Mouse (Mus musculus): Measurements from ENCODE around the gene Sdr9c7. TPM values are rescaled to one million over a fixed set of nuclear protein-coding genes. Genes with fewer than 3 reads are reported as not detected.

The Sdr9c7 gene
- total and polyA plus RNA-seq, 3 experiments, result not detected

DNA sequence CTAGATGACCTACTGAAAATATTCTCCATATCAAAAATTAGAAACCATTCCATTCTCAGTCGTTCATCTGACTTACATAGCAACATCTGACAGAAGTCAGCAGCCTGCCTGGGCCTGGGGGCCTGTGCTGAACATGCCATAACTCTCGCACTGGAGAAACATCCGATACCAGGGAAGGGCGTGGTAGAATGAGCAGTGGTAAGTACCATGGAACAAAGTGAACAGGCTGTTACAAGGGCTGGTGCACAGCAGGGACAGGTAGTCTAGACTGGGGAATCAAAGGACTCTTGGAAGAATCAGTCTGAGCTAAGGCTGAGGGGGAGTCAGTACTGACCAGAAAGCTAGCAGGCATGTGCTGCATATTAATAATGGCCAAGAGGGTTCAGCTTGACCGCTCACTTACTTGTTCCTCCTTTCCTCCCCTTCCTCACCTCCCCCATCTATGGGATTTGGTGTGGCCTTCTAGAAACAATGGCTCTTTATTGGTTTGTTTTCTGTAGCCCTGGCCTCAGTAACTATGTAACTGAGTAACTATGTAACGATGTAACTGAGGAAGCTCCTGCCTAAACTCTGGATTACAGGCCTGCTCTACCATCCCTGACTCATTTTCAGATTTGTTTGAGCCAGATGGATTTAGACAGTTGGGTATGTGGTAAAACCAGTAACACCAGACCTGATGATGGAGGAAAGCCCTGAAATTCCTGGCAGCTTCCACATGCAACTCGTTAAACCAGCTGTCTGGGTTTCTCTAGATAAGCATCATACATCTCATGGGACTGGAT, 26.5 kb downstream of the Sdr9c7 start:
- no peak for DNase-seq (ENCODE audit: low read depth, low spot score)
- no peak overlapping the region for H3K4me3 ChIP-seq (ENCODE audit: control insufficient read depth in 1 of 2, insufficient read depth in 1 of 2, low read depth in 2 of 2, low read length in 2 of 2)
- no peaks in the 10 kb centered on the region for H3K9me3 ChIP-seq (replicated peaks; ENCODE audit: insufficient read depth, low read length)
- no peak for TF ChIP-seq POLR2A (IDR thresholded peaks at IDR 0.05; ENCODE audit: control insufficient read depth in 1 of 2, insufficient read depth in 1 of 2, low read depth in 1 of 2, low read length in 2 of 2, poor library complexity in 1 of 2)
- no peak for TF ChIP-seq SIN3A (IDR thresholded peaks at IDR 0.05; ENCODE audit: low read length)
- TF ChIP-seq UBTF (IDR thresholded peaks at IDR 0.05; ENCODE audit: borderline replicate concordance, insufficient read depth, low read depth, low read length), result no peak
- no peak for TF ChIP-seq RAD21 (IDR thresholded peaks at IDR 0.05; ENCODE audit: low read depth, low read length)
- TF ChIP-seq GABPA (IDR thresholded peaks at IDR 0.05; ENCODE audit: low read depth, low read length), result no peak
- TF ChIP-seq MAZ (IDR thresholded peaks at IDR 0.05; ENCODE audit: low read depth, low read length), result no peak
- no peak for TF ChIP-seq MYC (IDR thresholded peaks at IDR 0.05; ENCODE audit: low read depth, low read length)
- TF ChIP-seq ETS1 (IDR thresholded peaks at IDR 0.05; ENCODE audit: low read depth, low read length), result no peak
- no peak for TF ChIP-seq MAX (IDR thresholded peaks at IDR 0.05; ENCODE audit: low read length)
- TF ChIP-seq USF2 (IDR thresholded peaks at IDR 0.05; ENCODE audit: borderline replicate concordance in 1 of 2, insufficient read depth in 1 of 2, low read depth in 1 of 2, low read length in 2 of 2), result no peak
- no peak for TF ChIP-seq RCOR1 (IDR thresholded peaks at IDR 0.05; ENCODE audit: low read depth, low read length)
- TF ChIP-seq HCFC1 (IDR thresholded peaks at IDR 0.05; ENCODE audit: low read depth, low read length), result no peak
- TF ChIP-seq ELF1 (IDR thresholded peaks at IDR 0.05; ENCODE audit: low read depth, low read length), result no peak
- H3K27ac ChIP-seq (ENCODE audit: control insufficient read depth, low read depth, low read length), result no peak overlapping the region
- peaks cover 3 to 9% of the 10 kb centered on the region in 2 experiments for H3K27me3 ChIP-seq (ENCODE audit: control insufficient read depth in 1 of 2, insufficient read depth in 2 of 2, low read length in 2 of 2)
- no peaks in the 10 kb centered on the region for H3K36me3 ChIP-seq (ENCODE audit: control insufficient read depth in 1 of 2, insufficient read depth in 2 of 2, low read length in 2 of 2)
- H3K4me1 ChIP-seq (ENCODE audit: control insufficient read depth in 1 of 2, insufficient read depth in 2 of 2, low read length in 2 of 2), result no peaks in the 10 kb centered on the region
- no peak overlapping the region for H3K9ac ChIP-seq (ENCODE audit: control insufficient read depth, low read depth, low read length, poor library complexity, severe bottlenecking)
- no peaks in the 10 kb centered on the region for H3K79me2 ChIP-seq (ENCODE audit: control insufficient read depth, insufficient read depth, low read length, poor library complexity)

DNA sequence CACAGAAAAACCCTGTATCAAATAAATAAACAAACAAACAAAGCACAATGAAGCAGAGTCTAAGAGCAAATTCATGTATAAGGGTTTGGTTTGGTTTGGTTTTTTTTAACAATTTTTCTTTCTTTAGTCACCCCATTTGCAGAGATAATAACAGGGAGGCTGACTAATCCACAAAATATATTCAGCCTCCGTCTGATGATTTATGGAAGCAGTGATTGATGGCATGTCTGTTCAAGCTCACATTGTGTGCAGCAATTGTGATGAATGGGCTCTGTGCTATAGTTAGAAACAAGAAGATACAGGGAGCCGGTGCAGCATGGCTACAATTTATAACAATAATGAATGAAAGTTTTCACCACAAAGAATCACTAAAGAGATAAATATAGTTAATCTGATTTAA, 29.4 kb downstream of the Sdr9c7 start:
- Histone ChIP-seq H3K79me2 (ENCODE audit: control insufficient read depth, insufficient read depth, low read length, poor library complexity) (no peaks in the 10 kb centered on the region), H3K4me3 (ENCODE audit: control insufficient read depth in 1 of 2, insufficient read depth in 1 of 2, low read depth in 2 of 2, low read length in 2 of 2) (no peak overlapping the region), H3K27ac (ENCODE audit: control insufficient read depth, low read depth, low read length) (no peak overlapping the region), H3K36me3 (ENCODE audit: control insufficient read depth in 1 of 2, insufficient read depth in 2 of 2, low read length in 2 of 2) (no peaks in the 10 kb centered on the region), H3K4me1 (ENCODE audit: control insufficient read depth in 1 of 2, insufficient read depth in 2 of 2, low read length in 2 of 2) (no peaks in the 10 kb centered on the region), H3K9me3 (replicated peaks; ENCODE audit: insufficient read depth, low read length) (no peaks in the 10 kb centered on the region), H3K9ac (ENCODE audit: control insufficient read depth, low read depth, low read length, poor library complexity, severe bottlenecking) (no peak overlapping the region), H3K27me3 (ENCODE audit: control insufficient read depth in 1 of 2, insufficient read depth in 2 of 2, low read length in 2 of 2) (peaks cover 1 to 6% of the 10 kb centered on the region in 2 experiments; a peak in 3 of 4 replicates)
- DNase-seq (ENCODE audit: low read depth, low spot score), result no peak
- TF ChIP-seq ZMIZ1 (IDR thresholded peaks at IDR 0.05; ENCODE audit: low read depth, low read length), result no peak
- no peak for TF ChIP-seq CHD2 (IDR thresholded peaks at IDR 0.05; ENCODE audit: low read length)
- TF ChIP-seq MEF2A (IDR thresholded peaks at IDR 0.05; ENCODE audit: extremely low read depth, insufficient replicate concordance, low read depth, low read length, poor library complexity, severe bottlenecking), result no peak
- no peak for TF ChIP-seq RAD21 (IDR thresholded peaks at IDR 0.05; ENCODE audit: low read depth, low read length)
- no peak for TF ChIP-seq JUND (IDR thresholded peaks at IDR 0.05; ENCODE audit: low read depth, low read length)
- TF ChIP-seq GATA1 (IDR thresholded peaks at IDR 0.05; ENCODE audit: low read depth, low read length), result no peak
- no peak for TF ChIP-seq ZC3H11A (IDR thresholded peaks at IDR 0.05; ENCODE audit: low read depth, low read length)
- TF ChIP-seq USF2 (IDR thresholded peaks at IDR 0.05; ENCODE audit: borderline replicate concordance in 1 of 2, insufficient read depth in 1 of 2, low read depth in 1 of 2, low read length in 2 of 2), result no peak
- no peak for TF ChIP-seq MYB (IDR thresholded peaks at IDR 0.05; ENCODE audit: low read depth, low read length)
